ENCODE assay signal across 22 mouse cellular contexts in the genomic region with DNA sequence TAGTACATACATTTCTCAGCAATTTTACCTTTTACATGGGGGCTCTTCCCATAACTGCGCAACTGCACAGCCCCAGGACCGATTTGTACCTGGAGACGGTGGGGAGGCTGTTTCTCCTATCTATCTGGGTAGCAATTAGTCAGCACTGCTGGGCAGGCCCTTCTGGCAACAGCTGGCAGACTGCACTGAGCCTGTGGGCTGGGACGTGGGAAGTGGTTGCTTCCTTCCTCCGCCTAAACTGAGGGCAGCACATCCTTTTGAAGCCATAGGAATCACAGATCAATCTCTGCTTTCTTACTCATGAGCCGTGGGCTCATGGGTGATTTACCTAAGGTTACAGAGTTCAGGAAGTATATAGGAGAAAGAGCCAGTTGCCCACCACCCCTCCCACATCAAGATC. TPM values are rescaled to one million over a fixed set of nuclear protein-coding genes. Genes with fewer than 3 reads are reported as not detected.
"Had no signal": no experiment of that assay in that cellular context is flagged by ENCODE, and none has a peak within 500 bp of the region (broad histone marks: within the 10 kb centered on the region; RNA-seq: fewer than 3 reads in every experiment).

No protein-coding gene starts in this region.

- H3K4me1 ChIP-seq: limb, embryonic 15.5 days; liver, embryonic 12.5 days; neural tube, embryonic 13.5 days had no signal

- H3K4me2 ChIP-seq: limb, embryonic 15.5 days; liver, embryonic 12.5 days; midbrain, embryonic 11.5 days; neural tube, embryonic 13.5 days had no signal

- H3K27ac ChIP-seq: limb, embryonic 15.5 days; liver, embryonic 12.5 days; neural tube, embryonic 13.5 days had no signal

- H3K9ac ChIP-seq: limb, embryonic 15.5 days; liver, embryonic 12.5 days; neural tube, embryonic 13.5 days had no signal

- ATAC-seq: inflammation-experienced regulatory T-cells, adult 6 months; intestine, postnatal 0 days; liver, embryonic 12.5 days; midbrain, embryonic 16.5 days had no signal

- DNase-seq: retina, postnatal 1 day; right cerebral cortex, postnatal 4 days; spleen, adult 18-20 months; thymus, postnatal 36 days had no signal

- H3K4me3 ChIP-seq: limb, embryonic 15.5 days; liver, embryonic 12.5 days; megakaryocyte, embryonic 14.5 days; neural tube, embryonic 13.5 days had no signal

- H3K27me3 ChIP-seq: limb, embryonic 15.5 days; liver, embryonic 12.5 days; neural tube, embryonic 13.5 days had no signal

- H3K9me3 ChIP-seq: limb, embryonic 15.5 days; liver, embryonic 12.5 days; megakaryocyte, embryonic 14.5 days; neural tube, embryonic 13.5 days had no signal

RNA-seq across cellular contexts. Expression of gene Cdcp2, which starts 37.9 kb away (rescaled TPM):
- total RNA-seq: layer of hippocampus, adult 18-20 months; layer of hippocampus, postnatal 10 days; left cerebral cortex, adult 18-20 months; left cerebral cortex, postnatal 14 days had no signal
- polyA plus RNA-seq: inflammation-experienced regulatory T-cells, adult 6 months; intestine, postnatal 0 days; limb, embryonic 11.5 days; limb, embryonic 15.5 days; liver, embryonic 12.5 days; liver, embryonic 16.5 days; lung, embryonic 16.5 days; midbrain, embryonic 16.5 days; neural tube, embryonic 13.5 days; stomach, embryonic 14.5 days; testis, adult 2 months; thymus, postnatal 0 days had no signal
